Mouse (Mus musculus) heart, adult 18-20 months (tissue): ENCODE measurements around the gene Pgpep1. TPM values are rescaled to one million over a fixed set of nuclear protein-coding genes. Genes with fewer than 3 reads are reported as not detected.

Experiments used
- DNase-seq, 2 experiments: peaks; one replicate each; pipeline ENCODE4 v3.0.0; 2021 to 2022; ENCODE audit warnings: mixed read lengths in 1 of 2
- total RNA-seq, 2 experiments: library from RNA; stranded (reverse); gene quantifications; 2 replicates each; pipeline ENCODE4 v1.2.3; 2021

The Pgpep1 gene
- total RNA-seq, 2 experiments from 2014 or later = 40.5 to 41.1 TPM

- DNase-seq = peak; percentile 93 to 94
Observed at GRCm38 (mm10) chr8:70659604-70660272, 450 bp downstream of the Pgpep1 start.

DNA sequence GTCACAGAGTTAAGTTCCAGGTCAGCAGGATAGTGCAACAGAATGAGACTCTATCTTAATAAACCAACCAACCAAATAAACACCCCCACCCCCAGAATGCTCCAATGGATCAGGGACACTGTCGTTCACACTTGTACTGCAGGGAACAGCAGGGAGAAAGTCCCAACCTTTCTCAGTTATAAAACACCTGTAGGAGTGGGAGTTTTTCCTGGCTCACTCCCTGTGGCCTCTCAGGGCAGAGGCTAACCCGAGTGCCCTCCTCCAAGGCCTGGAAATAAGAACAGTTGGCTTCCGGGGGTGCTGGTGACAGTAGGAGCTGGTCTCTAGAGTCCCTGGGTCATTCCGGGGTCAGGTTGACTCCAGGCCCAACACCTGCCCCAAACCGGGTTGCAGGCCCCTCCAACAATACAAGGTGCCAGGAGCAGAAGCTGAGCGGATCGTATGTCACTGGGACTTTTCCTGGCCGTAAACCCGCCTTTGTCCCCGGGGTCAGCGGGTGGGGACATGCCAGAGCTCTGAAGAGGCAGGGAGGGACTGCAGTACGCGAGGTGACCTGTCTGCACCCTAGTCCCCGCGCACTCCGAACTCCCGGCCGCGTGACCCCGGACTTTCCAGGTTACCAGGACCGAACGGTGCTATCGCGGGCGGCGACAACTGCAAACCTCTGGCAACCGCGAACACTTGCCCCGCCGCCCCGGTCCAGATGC, 1.1 kb downstream of the Pgpep1 start:
- DNase-seq = no peak

DNA sequence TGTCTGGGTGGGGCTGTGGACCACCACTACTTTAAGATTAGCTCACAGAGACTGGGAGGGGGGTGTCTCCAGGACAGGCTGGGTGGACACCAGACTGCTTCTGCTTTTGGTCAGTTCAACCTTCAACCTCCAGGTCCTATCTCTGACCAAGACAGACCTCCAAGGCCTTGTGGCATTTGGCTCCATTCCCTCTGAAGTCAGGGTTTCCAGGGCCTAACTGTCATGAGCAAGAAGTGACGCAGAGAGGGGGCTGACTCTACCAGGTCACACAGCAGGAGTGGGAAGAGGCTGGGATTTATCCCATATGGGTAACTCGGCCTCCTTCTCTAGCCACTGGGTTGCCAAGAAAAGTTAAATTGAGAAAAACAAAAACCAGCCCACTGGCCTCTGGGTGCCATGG, 2.4 kb downstream of the Pgpep1 start:
- DNase-seq = no peak

GRCm38 (mm10) chr8:70657214-70657613, 3.0 kb downstream of the Pgpep1 start:
- no peak for DNase-seq

DNA sequence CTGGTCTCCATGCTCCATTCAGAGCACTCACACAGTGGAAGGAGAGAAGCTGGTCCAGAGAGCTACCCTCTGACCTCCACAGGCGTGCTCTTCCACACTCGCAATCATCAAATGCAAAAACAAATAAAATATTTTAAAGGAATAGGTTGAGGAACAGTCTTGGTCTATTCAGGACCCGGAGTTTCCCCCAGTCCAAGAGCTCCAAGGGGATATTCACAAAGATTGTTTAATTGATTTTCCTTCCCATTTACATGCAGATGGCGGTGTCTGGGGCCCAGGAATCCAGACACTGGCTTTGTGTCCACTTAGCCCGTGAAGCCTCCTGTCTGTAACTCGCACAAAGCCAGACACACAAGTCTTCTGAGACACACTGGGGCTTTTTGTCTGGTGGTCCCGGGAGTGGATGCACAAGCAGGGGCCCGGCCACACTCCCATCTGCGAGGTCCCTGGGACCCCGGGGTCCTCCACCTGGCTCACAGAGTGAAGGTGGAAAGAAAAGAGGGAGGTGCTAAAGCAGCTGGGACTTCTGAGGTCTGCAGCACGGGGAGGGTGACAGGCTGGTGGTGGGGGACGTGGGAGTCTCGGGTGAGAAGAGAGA, 3.9 kb downstream of the Pgpep1 start:
- DNase-seq = no peak

- DNase-seq = no peak
Observed at GRCm38 (mm10) chr8:70655469-70655868, 4.7 kb downstream of the Pgpep1 start.

GRCm38 (mm10) chr8:70654121-70654520, 6.1 kb downstream of the Pgpep1 start:
- DNase-seq = no peak

DNA sequence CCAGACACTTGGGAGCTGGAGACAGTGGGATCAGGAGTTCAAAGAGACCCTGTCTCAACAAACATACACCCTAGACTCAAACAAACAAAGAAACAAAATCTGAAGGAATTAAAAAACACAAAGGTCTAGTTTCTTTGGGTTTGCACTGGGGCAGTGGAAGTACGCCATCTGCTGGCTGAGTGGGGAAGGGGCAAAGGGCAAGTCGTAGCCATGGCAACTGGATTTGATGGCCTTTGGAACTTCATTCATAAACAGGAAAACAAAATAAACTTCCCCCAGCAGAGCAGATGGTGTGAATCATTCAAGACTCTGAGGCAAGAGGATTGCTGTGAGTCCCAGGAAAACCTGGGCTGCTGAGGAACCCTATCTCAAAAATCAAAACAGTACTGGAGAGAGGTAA, 7.0 kb downstream of the Pgpep1 start:
- peak; percentile 62 to 74 for DNase-seq

DNA sequence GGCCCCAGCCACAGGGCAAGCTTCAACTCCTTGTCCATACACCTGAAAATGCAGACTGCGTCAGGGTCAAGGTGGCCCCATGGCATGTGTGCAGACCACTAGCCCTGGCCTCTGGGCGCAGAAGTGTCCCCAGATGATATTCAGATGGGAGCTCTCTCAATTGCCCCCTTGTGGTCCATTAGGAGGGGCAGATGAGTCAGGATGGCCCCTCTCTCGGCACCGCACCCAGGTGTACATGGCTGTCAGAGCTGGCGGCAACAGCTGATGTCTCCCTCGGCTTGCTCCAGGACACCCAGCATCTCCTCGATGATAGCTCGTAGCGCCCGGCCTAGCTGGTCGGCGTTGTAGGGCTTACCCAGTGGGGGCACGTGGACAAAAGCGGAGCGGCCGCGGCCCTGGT, 9.8 kb downstream of the Pgpep1 start:
- DNase-seq = no peak

DNA sequence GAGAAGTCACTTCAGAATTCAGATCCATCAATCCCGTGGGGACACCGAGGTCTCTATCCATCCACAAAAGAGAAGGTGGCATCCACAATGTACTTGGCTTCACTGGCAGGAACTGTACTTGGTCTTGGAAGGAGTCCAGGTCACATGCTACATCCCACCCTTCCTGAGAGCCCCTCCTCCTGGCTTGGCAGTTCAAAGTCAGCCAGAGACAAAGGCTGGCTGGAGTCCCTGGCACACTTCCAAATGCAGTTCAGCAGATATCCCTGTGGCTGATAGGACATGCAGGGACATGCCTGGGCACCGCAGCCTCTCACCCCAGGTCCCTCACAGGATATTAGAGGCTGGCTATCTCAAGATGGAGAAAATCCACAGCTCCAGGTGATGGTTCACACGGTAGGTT, 10.9 kb downstream of the Pgpep1 start:
- DNase-seq = peak; percentile 92 to 95

- DNase-seq = no peak
Observed at GRCm38 (mm10) chr8:70648921-70649320, 11.3 kb downstream of the Pgpep1 start.

- DNase-seq = no peak
Observed at GRCm38 (mm10) chr8:70648164-70648442, 12.1 kb downstream of the Pgpep1 start.

- DNase-seq = peak; percentile 49 to 56
Observed at GRCm38 (mm10) chr8:70647343-70648163, 12.6 kb downstream of the Pgpep1 start.

- no peak for DNase-seq
Observed at GRCm38 (mm10) chr8:70646775-70647174, 13.4 kb downstream of the Pgpep1 start.

DNA sequence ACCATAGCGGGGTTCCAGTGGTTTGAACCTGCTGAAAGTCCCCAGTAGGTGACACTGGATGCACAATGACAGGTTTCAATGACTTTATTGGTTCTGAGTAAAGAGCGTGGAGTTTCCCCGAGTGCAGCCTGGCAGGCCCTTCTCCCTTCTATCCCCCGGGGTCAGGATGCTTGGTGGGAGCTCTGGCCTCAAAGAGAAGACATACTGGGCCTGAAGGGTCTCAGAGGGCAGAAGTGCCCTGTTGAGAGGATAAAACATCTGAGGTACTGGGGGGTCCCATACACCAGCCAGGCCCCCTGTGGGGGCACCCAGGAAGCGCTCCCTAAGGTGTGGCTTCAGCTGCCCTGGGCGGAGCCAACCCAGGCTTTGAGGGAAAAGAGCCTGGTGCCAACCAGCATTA, 13.8 kb downstream of the Pgpep1 start:
- no peak for DNase-seq

- peak; percentile 70 to 74 for DNase-seq
Observed at GRCm38 (mm10) chr8:70645501-70646224, 14.5 kb downstream of the Pgpep1 start.

- DNase-seq = no peak
Observed at GRCm38 (mm10) chr8:70644065-70644464, 16.1 kb downstream of the Pgpep1 start.

- DNase-seq = no peak
Observed at GRCm38 (mm10) chr8:70643019-70643418, 17.2 kb downstream of the Pgpep1 start.

DNA sequence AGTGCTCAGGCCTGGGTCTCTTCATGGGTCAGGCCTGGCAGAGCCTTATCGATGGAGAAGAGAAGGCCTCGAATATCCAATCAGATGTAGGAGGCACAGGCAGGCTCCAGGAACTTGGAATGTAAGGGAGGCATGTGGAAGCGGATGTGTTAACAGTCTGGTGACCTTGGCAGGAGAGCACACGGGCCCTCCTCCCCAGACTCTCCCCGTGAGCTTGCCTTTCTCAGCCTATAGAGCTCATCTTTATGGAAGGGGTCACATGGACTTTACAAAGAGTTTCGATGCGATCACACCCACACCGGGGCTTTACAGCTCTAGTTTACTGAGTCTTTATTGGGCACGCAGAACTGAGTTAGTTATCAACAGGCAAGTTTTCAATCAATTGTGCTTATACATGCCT, 21.4 kb downstream of the Pgpep1 start:
- no peak for DNase-seq

DNA sequence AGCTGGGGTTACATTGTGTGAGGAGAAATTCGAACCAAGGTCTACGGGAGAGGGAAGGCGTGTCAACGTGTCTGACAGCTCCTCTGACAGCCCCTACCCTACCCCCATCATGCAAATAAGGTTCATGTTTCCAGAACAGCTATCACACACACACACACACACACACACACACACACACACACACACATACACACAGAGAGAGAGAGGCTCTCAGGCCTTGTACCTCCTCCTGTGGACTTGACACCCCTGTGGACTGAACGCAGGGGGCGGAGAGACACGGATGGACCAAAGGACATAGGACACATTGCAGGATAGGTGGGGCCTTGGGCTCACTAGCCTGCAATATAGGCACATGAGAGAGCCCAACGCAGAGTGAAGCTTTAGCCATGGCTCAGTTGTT, 23.4 kb downstream of the Pgpep1 start:
- DNase-seq = no peak

DNA sequence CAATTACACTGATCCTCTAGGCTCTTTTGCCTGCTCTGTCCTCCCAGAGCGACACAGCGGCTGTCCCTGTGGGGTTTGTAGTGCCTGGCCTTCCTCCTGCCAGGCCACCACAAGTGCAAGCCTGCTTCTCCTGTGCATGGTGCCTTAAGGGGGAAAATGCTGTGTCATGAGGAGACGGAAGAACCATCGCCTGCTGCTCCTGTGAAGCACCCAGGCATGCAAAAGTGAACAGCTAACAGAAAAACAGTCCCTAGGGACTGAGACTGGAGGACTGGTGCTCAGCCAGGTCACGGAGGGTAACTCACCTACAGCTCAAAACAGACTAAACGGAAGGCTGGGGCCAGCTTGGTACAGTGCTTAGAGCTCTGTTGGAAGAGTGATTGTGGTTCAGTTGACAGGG, 24.7 kb downstream of the Pgpep1 start:
- DNase-seq = no peak

DNA sequence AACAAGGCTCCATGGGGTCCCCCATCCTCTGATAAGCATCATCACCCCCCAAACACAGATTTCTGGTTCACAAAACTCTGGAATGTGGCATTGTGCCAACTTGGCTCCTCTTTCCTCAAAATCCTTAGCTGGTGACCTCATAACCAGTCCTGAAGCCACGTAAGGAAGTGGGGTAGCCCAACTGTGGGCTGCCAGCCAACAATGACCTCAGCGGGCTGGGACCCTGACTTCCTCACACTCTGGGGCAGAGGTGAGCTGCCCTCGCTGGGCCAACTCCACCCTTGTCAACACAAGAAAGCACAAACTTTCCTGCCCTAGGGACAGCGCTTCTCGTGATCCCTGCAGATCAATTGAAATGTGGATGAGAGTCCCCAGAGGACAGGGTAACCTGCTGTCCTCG, 26.1 kb downstream of the Pgpep1 start:
- DNase-seq = peak; percentile 82 to 89
